Mouse (Mus musculus) intestine, postnatal 0 days (tissue): ENCODE data around the gene Ndufb3. TPM values are rescaled to one million over a fixed set of nuclear protein-coding genes. Genes with fewer than 3 reads are reported as not detected.
"Not testable (repeated sequence)": the region's sequence is repeated elsewhere in the genome, so short reads cannot be mapped to it uniquely, and the experiment has no call there.

Experiments
- ATAC-seq: fragments of 200-750 bp; cut with Nextera tagmentation; 2 replicates; pipeline ENCODE4 v1.8.0; 2017; ENCODE audit warnings: mild to moderate bottlenecking, moderate TSS enrichment, moderate library complexity
- H3K27ac ChIP-seq: fragments of 300-500 bp; sonication (generic); 2 replicates; pipeline ENCODE4 v1.5.1; 2014; ENCODE audit warnings: mild to moderate bottlenecking, low read depth, low read length, moderate library complexity
- H3K27me3 ChIP-seq: fragments of 300-500 bp; sonication (generic); replicated peaks from 2 replicates; pipeline ENCODE4 v1.6.1; 2014; ENCODE audit warnings: low read length, mixed read lengths; ENCODE audit not compliant: control insufficient read depth, insufficient read depth
- H3K36me3 ChIP-seq: fragments of 300-500 bp; sonication (generic); 2 replicates; pipeline ENCODE4 v1.6.1; 2014; ENCODE audit warnings: mild to moderate bottlenecking, moderate library complexity; ENCODE audit not compliant: control insufficient read depth, insufficient read depth
- H3K4me1 ChIP-seq: fragments of 300-500 bp; sonication (generic); replicated peaks from 2 replicates; pipeline ENCODE4 v1.6.1; 2014; ENCODE audit warnings: antibody characterized with exemption, low read length, mixed read lengths; ENCODE audit not compliant: control insufficient read depth, insufficient read depth
- H3K4me2 ChIP-seq: fragments of 300-500 bp; sonication (generic); replicated peaks from 2 replicates; pipeline ENCODE4 v1.6.1; 2014; ENCODE audit warnings: low read depth, mild to moderate bottlenecking, moderate library complexity
- H3K4me3 ChIP-seq: fragments of 300-500 bp; sonication (generic); 2 replicates; pipeline ENCODE4 v1.5.1; 2014; ENCODE audit warnings: low read depth, low read length
- H3K9ac ChIP-seq: fragments of 300-500 bp; sonication (generic); 2 replicates; pipeline ENCODE4 v1.6.1; 2014; ENCODE audit warnings: mild to moderate bottlenecking, low read depth, low read length
- H3K9me3 ChIP-seq: fragments of 300-500 bp; sonication (generic); 2 replicates; pipeline ENCODE4 v1.6.1; 2016; ENCODE audit warnings: mixed run types; ENCODE audit not compliant: control insufficient read depth
- CTCF ChIP-seq: sonication (generic); IDR thresholded peaks from 2 replicates; pipeline ENCODE4 v1.5.1; 2016; ENCODE audit warnings: low read depth, mild to moderate bottlenecking, control low read depth, antibody characterized with exemption, moderate library complexity
- WGBS: fragments of 180-500 bp; shearing (Covaris S2); extraction: QIAGEN DNeasy Blood & Tissue Kit; methylation state at CpG from one replicate; pipeline ENCODE4 v1.1.7; 2014; 5-methylcytosine and 5-hydroxymethylcytosine counted together
- polyA plus RNA-seq: library from polyadenylated mRNA; unstranded; fragments of >200 nt; fragmentation: Nextera tagmentation; extraction: Ambion mirVana; gene quantifications from 2 replicates; pipeline ENCODE4 v1.2.1, GENCODE M21; 2015

Gene Ndufb3
- polyA plus RNA-seq, 1 experiment from 2014 or later = 285 TPM

GRCm38 (mm10) chr1:58621251-58621650 is 35.1 kb downstream of the Ndufb3 start:
- H3K4me3 ChIP-seq = no peak overlapping the region
- 64% methylated on average over 3 of the region's 3 CpGs for WGBS
- TF ChIP-seq CTCF = no peak

GRCm38 (mm10) chr1:58621996-58622748 is 36.0 kb downstream of the Ndufb3 start:
- Histone ChIP-seq H3K27ac (no peak overlapping the region), H3K4me1 (no peaks in the 10 kb centered on the region), H3K9ac (no peak overlapping the region), H3K4me3 (no peak overlapping the region), H3K36me3 (no peaks in the 10 kb centered on the region), H3K27me3 (no peaks in the 10 kb centered on the region), H3K9me3 (0 out of 2 replicates have a peak, but pooled peaks cover 4% of the 10 kb centered on the region), H3K4me2 (no peak overlapping the region)
- no peak for ATAC-seq
- WGBS = 55% methylated on average over 7 of the region's 7 CpGs
- TF ChIP-seq CTCF = no peak

More at GRCm38 (mm10) chr1:58621251-58621650, 35.1 kb downstream of the Ndufb3 start:
- Histone ChIP-seq H3K9ac (no peak overlapping the region), H3K36me3 (no peaks in the 10 kb centered on the region), H3K9me3 (0 out of 2 replicates have a peak, but pooled peaks cover 4% of the 10 kb centered on the region), H3K4me1 (no peaks in the 10 kb centered on the region), H3K27me3 (no peaks in the 10 kb centered on the region), H3K4me2 (no peak overlapping the region), H3K27ac (no peak overlapping the region)
- ATAC-seq = no peak

- not testable (repeated sequence) for H3K4me3 ChIP-seq, H3K9ac ChIP-seq, H3K4me2 ChIP-seq, H3K27ac ChIP-seq, H3K27me3 ChIP-seq, H3K36me3 ChIP-seq, H3K4me1 ChIP-seq, H3K9me3 ChIP-seq
- 83% methylated on average over 1 of the region's 2 CpGs for WGBS
- peak; percentile 47; the same call in 1 of the 2 replicates for ATAC-seq
Measured at GRCm38 (mm10) chr1:58628847-58629246, 42.7 kb downstream of the Ndufb3 start.

Other genes with a start within 250 kb of the Ndufb3 start
- gene Bzw1, start 193.5 kb upstream of the Ndufb3 start, polyA plus RNA-seq = 207 and 216 TPM in 2 replicates
- gene Clk1, start 162.3 kb upstream of the Ndufb3 start, polyA plus RNA-seq = 95.8 and 103 TPM in 2 replicates
- 24.9 TPM in 2 replicates for gene Nif3l1, start 141.2 kb upstream of the Ndufb3 start, polyA plus RNA-seq
- gene Ppil3, start 140.9 kb upstream of the Ndufb3 start, polyA plus RNA-seq = 24.6 and 28.0 TPM in 2 replicates
- 8.1 and 9.3 TPM in 2 replicates for gene Orc2, start 81.3 kb upstream of the Ndufb3 start, polyA plus RNA-seq
- 6.2 and 8.5 TPM in 2 replicates for gene Fam126b, start 61 bp upstream of the Ndufb3 start, polyA plus RNA-seq
- gene Als2cr12, start 109.6 kb downstream of the Ndufb3 start, polyA plus RNA-seq = 10.6 and 13.9 TPM in 2 replicates
- gene Cflar, start 125.1 kb downstream of the Ndufb3 start, polyA plus RNA-seq = 28.9 and 33.7 TPM in 2 replicates
- 39.1 and 51.0 TPM in 2 replicates for gene Casp8, start 209.0 kb downstream of the Ndufb3 start, polyA plus RNA-seq